Mouse (Mus musculus): ENCODE data around the gene Rabgap1l. TPM values are rescaled to one million over a fixed set of nuclear protein-coding genes. Genes with fewer than 3 reads are reported as not detected.

Gene Rabgap1l
- total and polyA plus RNA-seq, 3 experiments, result 12.9 to 325 (median 302) TPM

GRCm38 (mm10) chr1:160485731-160486130 is 307.3 kb downstream of the Rabgap1l start:
- no peaks in the 10 kb centered on the region for H3K9me3 ChIP-seq (replicated peaks)

GRCm38 (mm10) chr1:160485028-160485427 is 308.0 kb downstream of the Rabgap1l start:
- Histone ChIP-seq H3K4me3 (ENCODE audit: low read depth, low read length) (no peak overlapping the region), H3K4me1 (ENCODE audit: insufficient read depth, low read depth, low read length) (no peaks in the 10 kb centered on the region), H3K36me3 (replicated peaks) (peaks cover 2% of the 10 kb centered on the region), H3K27me3 (ENCODE audit: insufficient read depth, low read length) (no peaks in the 10 kb centered on the region), H3K9me3 (replicated peaks) (no peaks in the 10 kb centered on the region)
- no peak for ATAC-seq (ENCODE audit: extremely low read depth, insufficient number of reproducible peaks, low FRiP score, poor library complexity, severe bottlenecking)
- TF ChIP-seq GATA1 (IDR thresholded peaks at IDR 0.05; ENCODE audit: borderline replicate concordance, low read length) (no peak), CTCF (IDR thresholded peaks at IDR 0.05; ENCODE audit: low read depth, low read length) (no peak), POLR2AphosphoS5 (IDR thresholded peaks at IDR 0.05; ENCODE audit: insufficient replicate concordance, low read depth, low read length) (no peak), GATA2 (IDR thresholded peaks at IDR 0.05; ENCODE audit: borderline replicate concordance, low read depth, low read length) (no peak), TAL1 (conservative IDR thresholded peaks at IDR 0.05; ENCODE audit: low read depth, low read length) (no peak)
- DNase-seq (ENCODE audit: low spot score), result no peak

More at GRCm38 (mm10) chr1:160485731-160486130, 307.3 kb downstream of the Rabgap1l start:
- Histone ChIP-seq H3K4me3 (ENCODE audit: low read depth, low read length) (no peak overlapping the region), H3K27me3 (ENCODE audit: insufficient read depth, low read length) (no peaks in the 10 kb centered on the region), H3K36me3 (replicated peaks) (peaks cover 2% of the 10 kb centered on the region), H3K4me1 (ENCODE audit: insufficient read depth, low read depth, low read length) (no peaks in the 10 kb centered on the region)
- ATAC-seq (ENCODE audit: extremely low read depth, insufficient number of reproducible peaks, low FRiP score, poor library complexity, severe bottlenecking), result no peak
- no peak for DNase-seq (ENCODE audit: low spot score)
- TF ChIP-seq GATA2 (IDR thresholded peaks at IDR 0.05; ENCODE audit: borderline replicate concordance, low read depth, low read length) (no peak), TAL1 (conservative IDR thresholded peaks at IDR 0.05; ENCODE audit: low read depth, low read length) (no peak), CTCF (IDR thresholded peaks at IDR 0.05; ENCODE audit: low read depth, low read length) (no peak), GATA1 (IDR thresholded peaks at IDR 0.05; ENCODE audit: borderline replicate concordance, low read length) (no peak), POLR2AphosphoS5 (IDR thresholded peaks at IDR 0.05; ENCODE audit: insufficient replicate concordance, low read depth, low read length) (no peak)

GRCm38 (mm10) chr1:160481643-160482042 is 311.4 kb downstream of the Rabgap1l start:
- H3K4me1 ChIP-seq (ENCODE audit: insufficient read depth, low read depth, low read length), result no peaks in the 10 kb centered on the region
- ATAC-seq (ENCODE audit: extremely low read depth, insufficient number of reproducible peaks, low FRiP score, poor library complexity, severe bottlenecking) (no peak), DNase-seq (ENCODE audit: low spot score) (no peak)
- H3K4me3 ChIP-seq (ENCODE audit: low read depth, low read length), result no peak overlapping the region
- H3K9me3 ChIP-seq (replicated peaks), result no peaks in the 10 kb centered on the region
- H3K36me3 ChIP-seq (replicated peaks), result peaks cover 2% of the 10 kb centered on the region
- TF ChIP-seq TAL1 (conservative IDR thresholded peaks at IDR 0.05; ENCODE audit: low read depth, low read length), result no peak
- TF ChIP-seq GATA2 (IDR thresholded peaks at IDR 0.05; ENCODE audit: borderline replicate concordance, low read depth, low read length), result no peak
- no peaks in the 10 kb centered on the region for H3K27me3 ChIP-seq (ENCODE audit: insufficient read depth, low read length)

- TF ChIP-seq GATA1 (IDR thresholded peaks at IDR 0.05; ENCODE audit: borderline replicate concordance, low read length), result no peak
- TF ChIP-seq POLR2AphosphoS5 (IDR thresholded peaks at IDR 0.05; ENCODE audit: insufficient replicate concordance, low read depth, low read length), result no peak
- TF ChIP-seq TAL1 (conservative IDR thresholded peaks at IDR 0.05; ENCODE audit: low read depth, low read length), result no peak
- TF ChIP-seq CTCF (IDR thresholded peaks at IDR 0.05; ENCODE audit: low read depth, low read length), result no peak
- no peak for TF ChIP-seq GATA2 (IDR thresholded peaks at IDR 0.05; ENCODE audit: borderline replicate concordance, low read depth, low read length)
These were observed 325.6 kb downstream of the Rabgap1l start for GRCm38 (mm10) chr1:160467443-160467842.

GRCm38 (mm10) chr1:160465186-160465585 is 327.8 kb downstream of the Rabgap1l start:
- no peak overlapping the region for H3K4me3 ChIP-seq (ENCODE audit: low read depth, low read length)
- no peaks in the 10 kb centered on the region for H3K4me1 ChIP-seq (ENCODE audit: insufficient read depth, low read depth, low read length)
- H3K36me3 ChIP-seq (replicated peaks), result peaks cover 2% of the 10 kb centered on the region
- no peak for DNase-seq (ENCODE audit: low spot score)
- no peaks in the 10 kb centered on the region for H3K27me3 ChIP-seq (ENCODE audit: insufficient read depth, low read length)
- TF ChIP-seq GATA2 (IDR thresholded peaks at IDR 0.05; ENCODE audit: borderline replicate concordance, low read depth, low read length) (no peak), TAL1 (conservative IDR thresholded peaks at IDR 0.05; ENCODE audit: low read depth, low read length) (no peak), POLR2AphosphoS5 (IDR thresholded peaks at IDR 0.05; ENCODE audit: insufficient replicate concordance, low read depth, low read length) (no peak), CTCF (IDR thresholded peaks at IDR 0.05; ENCODE audit: low read depth, low read length) (no peak)
- no peak for ATAC-seq (ENCODE audit: extremely low read depth, insufficient number of reproducible peaks, low FRiP score, poor library complexity, severe bottlenecking)
- H3K9me3 ChIP-seq (replicated peaks), result no peaks in the 10 kb centered on the region

More at GRCm38 (mm10) chr1:160467443-160467842, 325.6 kb downstream of the Rabgap1l start:
- H3K9me3 ChIP-seq (replicated peaks), result no peaks in the 10 kb centered on the region
- ATAC-seq (ENCODE audit: extremely low read depth, insufficient number of reproducible peaks, low FRiP score, poor library complexity, severe bottlenecking) (no peak), DNase-seq (ENCODE audit: low spot score) (no peak)
- no peak overlapping the region for H3K4me3 ChIP-seq (ENCODE audit: low read depth, low read length)
- H3K4me1 ChIP-seq (ENCODE audit: insufficient read depth, low read depth, low read length), result no peaks in the 10 kb centered on the region
- H3K27me3 ChIP-seq (ENCODE audit: insufficient read depth, low read length), result no peaks in the 10 kb centered on the region
- peaks cover 10% of the 10 kb centered on the region for H3K36me3 ChIP-seq (replicated peaks)

GRCm38 (mm10) chr1:160464148-160464547 is 328.9 kb downstream of the Rabgap1l start:
- H3K9me3 ChIP-seq (replicated peaks), result no peaks in the 10 kb centered on the region
- ATAC-seq (ENCODE audit: extremely low read depth, insufficient number of reproducible peaks, low FRiP score, poor library complexity, severe bottlenecking), result no peak

More at GRCm38 (mm10) chr1:160464148-160464547, 328.9 kb downstream of the Rabgap1l start:
- Histone ChIP-seq H3K36me3 (replicated peaks) (peaks cover 4% of the 10 kb centered on the region), H3K27me3 (ENCODE audit: insufficient read depth, low read length) (no peaks in the 10 kb centered on the region), H3K4me1 (ENCODE audit: insufficient read depth, low read depth, low read length) (no peaks in the 10 kb centered on the region), H3K4me3 (ENCODE audit: low read depth, low read length) (no peak overlapping the region)
- no peak for DNase-seq (ENCODE audit: low spot score)
- TF ChIP-seq TAL1 (conservative IDR thresholded peaks at IDR 0.05; ENCODE audit: low read depth, low read length), result no peak
- no peak for TF ChIP-seq GATA1 (IDR thresholded peaks at IDR 0.05; ENCODE audit: borderline replicate concordance, low read length)
- no peak for TF ChIP-seq CTCF (IDR thresholded peaks at IDR 0.05; ENCODE audit: low read depth, low read length)
- no peak for TF ChIP-seq POLR2AphosphoS5 (IDR thresholded peaks at IDR 0.05; ENCODE audit: insufficient replicate concordance, low read depth, low read length)
- TF ChIP-seq GATA2 (IDR thresholded peaks at IDR 0.05; ENCODE audit: borderline replicate concordance, low read depth, low read length), result no peak

All from G1E (cell line).